10 mouse cellular contexts compared by ENCODE assay signal in the genomic region with DNA sequence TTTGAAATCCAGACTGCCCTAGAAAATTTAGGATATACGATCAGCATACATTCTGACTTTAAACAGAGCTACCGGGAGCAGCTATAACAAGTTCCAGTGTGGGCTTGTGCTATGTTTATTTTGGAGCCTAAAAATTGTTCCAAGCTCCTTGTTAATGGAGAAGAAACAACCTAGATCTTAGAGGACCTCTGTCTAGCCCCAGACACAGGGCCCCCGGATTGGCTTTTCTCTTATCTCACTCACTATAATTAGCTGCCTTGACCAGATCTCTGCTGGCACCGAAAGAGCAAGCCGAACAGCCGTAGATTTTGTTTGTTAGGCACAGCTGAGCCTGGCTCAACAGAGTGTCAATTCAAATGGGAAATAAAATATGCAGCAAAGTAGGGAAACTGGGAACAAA. TPM values are rescaled to one million over a fixed set of nuclear protein-coding genes. Genes with fewer than 3 reads are reported as not detected.
DNase-seq lines count a peak whose midpoint lies in the region; ATAC-seq and TF ChIP-seq lines count a peak whose summit lies in the region.
"Had no signal": no experiment of that assay in that cellular context is flagged by ENCODE, and none has a peak within 500 bp of the region (broad histone marks: within the 10 kb centered on the region; RNA-seq: fewer than 3 reads in every experiment).

No protein-coding gene starts in this region.

- no peaks in the 10 kb centered on the region for H3K9me3 ChIP-seq in lung, embryonic 16.5 days (ENCODE audit: control insufficient read depth, low read length)

- DNase-seq in gastrocnemius, adult 2 months: no peak
- DNase-seq in gastrocnemius, postnatal 36 days: no peak
- no peak for DNase-seq in lung, adult 18-20 months
- peak; percentile 26 to 51 for DNase-seq in heart, adult 9 months (ENCODE audit: low spot score in 2 of 2)
- DNase-seq in left cerebral cortex, adult 2 months (ENCODE audit: extremely low spot score in 1 of 2, low spot score in 2 of 2): no peak
- DNase-seq in T-cell, adult 2 months (ENCODE audit: low spot score): no peak
- DNase-seq in spleen, postnatal 14 days (ENCODE audit: low spot score in 2 of 2): no peak
- DNase-seq: thymus, adult 2 months had no signal

- H3K27me3 ChIP-seq in lung, embryonic 16.5 days (ENCODE audit: control insufficient read depth, insufficient read depth, low read depth, low read length): no peaks in the 10 kb centered on the region
- H3K27me3 ChIP-seq: CH12.LX had no signal

- no peaks in the 10 kb centered on the region for H3K36me3 ChIP-seq in lung, embryonic 16.5 days (ENCODE audit: control insufficient read depth, insufficient read depth, low read length)

- peak overlapping the region; percentile 1; the same call in 1 of the 2 replicates for H3K27ac ChIP-seq in gastrocnemius, adult 2 months
- H3K27ac ChIP-seq in lung, embryonic 16.5 days (ENCODE audit: low read length): peak overlapping the region; percentile 7; the same call in 1 of the 2 replicates
- H3K27ac ChIP-seq in left cerebral cortex, adult 2 months: peak overlapping the region; percentile 77

- H3K4me1 ChIP-seq in lung, embryonic 16.5 days (replicated peaks; ENCODE audit: control insufficient read depth, insufficient read depth, low read length): peaks cover 8% of the 10 kb centered on the region

- peak overlapping the region; percentile 34; the same call in 1 of the 2 replicates for H3K9ac ChIP-seq in lung, embryonic 16.5 days (ENCODE audit: low read length)

- 14% methylated on average over 6 of the region's 6 CpGs for WGBS in lung, embryonic 16.5 days

- intact Hi-C loops in gastrocnemius, adult 2 months (cut with DNase I): no loop called here
- intact Hi-C loops in gastrocnemius, postnatal 36 days (cut with DNase I): no loop called here
- intact Hi-C loops in left cerebral cortex, adult 2 months (cut with DNase I): no loop called here

- H3K4me2 ChIP-seq in lung, embryonic 16.5 days (ENCODE audit: low read depth, low read length): no peak overlapping the region

- TF ChIP-seq CTCF in gastrocnemius, adult 2 months (IDR thresholded peaks at IDR 0.05): no peak
- no peak for TF ChIP-seq CTCF in left cerebral cortex, adult 2 months (IDR thresholded peaks at IDR 0.05)

- peak overlapping the region; percentile 28 for H3K4me3 ChIP-seq in gastrocnemius, adult 2 months
- H3K4me3 ChIP-seq in lung, embryonic 16.5 days (ENCODE audit: low read length): no peak overlapping the region
- H3K4me3 ChIP-seq in left cerebral cortex, adult 2 months: no peak overlapping the region

- ATAC-seq in lung, embryonic 16.5 days (ENCODE audit: low read depth): peak; percentile 59; the same call in 1 of the 2 replicates

RNA-seq across cellular contexts. Expression of gene Herpud2, which starts 50.1 kb away (rescaled TPM):
- total RNA-seq in gastrocnemius, adult 2 months (2021): 10 to 100 TPM; 41.5 to 50.0 TPM
- 10 to 100 TPM; 36.5 to 40.1 TPM for total RNA-seq in gastrocnemius, postnatal 36 days (2021)
- 26.7 and 27.0 TPM in 2 replicates for polyA plus RNA-seq in lung, embryonic 16.5 days (2015; fragmentation: Nextera tagmentation; extraction: Ambion mirVana)
- 10 to 100 TPM; 49.6 to 51.0 TPM for total RNA-seq in left cerebral cortex, adult 2 months (2021)

RNA-seq across cellular contexts. Expression of gene Sept7, which starts 50.6 kb away (rescaled TPM):
- 10 to 100 TPM; 69.5 to 88.3 TPM for total RNA-seq in gastrocnemius, adult 2 months (2021)
- total RNA-seq in gastrocnemius, postnatal 36 days (2021): 10 to 100 TPM; 64.4 to 67.1 TPM
- 302 and 327 TPM in 2 replicates for polyA plus RNA-seq in lung, embryonic 16.5 days (2015; fragmentation: Nextera tagmentation; extraction: Ambion mirVana)
- 100 to 1,000 TPM; 349 to 384 TPM for total RNA-seq in left cerebral cortex, adult 2 months (2021)

Comparison
In these comparisons a context has a peak if more than half of its experiments do, and no peak if none do; other contexts are left out.
1. DNase-seq: peak in heart, adult 9 months (2 of 2); none in gastrocnemius, adult 2 months (single experiment), gastrocnemius, postnatal 36 days (0 of 2), lung, adult 18-20 months (0 of 2), left cerebral cortex, adult 2 months (0 of 2), T-cell, adult 2 months (single experiment) and spleen, postnatal 14 days (0 of 2).
2. H3K27ac ChIP-seq: peak in every context shown above with its lines; median percentile 77 in left cerebral cortex, adult 2 months; 7 in lung, embryonic 16.5 days; 1 in gastrocnemius, adult 2 months.